Mouse (Mus musculus): ENCODE measurements around the gene Pgap3. TPM values are rescaled to one million over a fixed set of nuclear protein-coding genes. Genes with fewer than 3 reads are reported as not detected.
"Not testable (repeated sequence)": the region's sequence is repeated elsewhere in the genome, so short reads cannot be mapped to it uniquely, and the experiment has no call there.

The Pgap3 gene
- total RNA-seq, 2 experiments from 2014 or later = 10.2 to 11.9 TPM

DNA sequence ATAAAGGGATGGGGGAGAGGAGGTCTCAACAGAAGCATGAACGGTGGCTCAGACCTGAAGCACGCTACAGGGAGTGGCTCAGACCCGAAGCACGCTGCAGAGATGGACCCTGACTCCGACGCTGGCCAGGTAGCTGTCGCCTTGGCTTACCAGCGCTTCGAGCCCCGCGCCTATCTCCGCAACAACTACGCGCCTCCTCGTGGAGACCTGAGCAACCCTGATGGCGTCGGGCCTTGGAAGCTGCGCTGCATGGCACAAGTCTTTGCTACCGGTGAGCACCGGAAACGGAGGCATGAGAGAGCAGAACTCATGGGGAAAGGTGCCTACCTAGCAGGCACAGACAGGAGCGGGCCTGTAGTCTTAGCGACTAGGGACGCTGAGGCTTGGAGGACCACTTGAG is 13.7 kb downstream of the Pgap3 start:
- Histone ChIP-seq H3K4me3 (no peak overlapping the region), H3K27ac (no peak overlapping the region)
- DNase-seq (ENCODE audit: extremely low spot score in 1 of 2, low spot score in 2 of 2) = no peak
- intact Hi-C loops (cut with DNase I) = no loop called here
- TF ChIP-seq CTCF (IDR thresholded peaks at IDR 0.05) = no peak

DNA sequence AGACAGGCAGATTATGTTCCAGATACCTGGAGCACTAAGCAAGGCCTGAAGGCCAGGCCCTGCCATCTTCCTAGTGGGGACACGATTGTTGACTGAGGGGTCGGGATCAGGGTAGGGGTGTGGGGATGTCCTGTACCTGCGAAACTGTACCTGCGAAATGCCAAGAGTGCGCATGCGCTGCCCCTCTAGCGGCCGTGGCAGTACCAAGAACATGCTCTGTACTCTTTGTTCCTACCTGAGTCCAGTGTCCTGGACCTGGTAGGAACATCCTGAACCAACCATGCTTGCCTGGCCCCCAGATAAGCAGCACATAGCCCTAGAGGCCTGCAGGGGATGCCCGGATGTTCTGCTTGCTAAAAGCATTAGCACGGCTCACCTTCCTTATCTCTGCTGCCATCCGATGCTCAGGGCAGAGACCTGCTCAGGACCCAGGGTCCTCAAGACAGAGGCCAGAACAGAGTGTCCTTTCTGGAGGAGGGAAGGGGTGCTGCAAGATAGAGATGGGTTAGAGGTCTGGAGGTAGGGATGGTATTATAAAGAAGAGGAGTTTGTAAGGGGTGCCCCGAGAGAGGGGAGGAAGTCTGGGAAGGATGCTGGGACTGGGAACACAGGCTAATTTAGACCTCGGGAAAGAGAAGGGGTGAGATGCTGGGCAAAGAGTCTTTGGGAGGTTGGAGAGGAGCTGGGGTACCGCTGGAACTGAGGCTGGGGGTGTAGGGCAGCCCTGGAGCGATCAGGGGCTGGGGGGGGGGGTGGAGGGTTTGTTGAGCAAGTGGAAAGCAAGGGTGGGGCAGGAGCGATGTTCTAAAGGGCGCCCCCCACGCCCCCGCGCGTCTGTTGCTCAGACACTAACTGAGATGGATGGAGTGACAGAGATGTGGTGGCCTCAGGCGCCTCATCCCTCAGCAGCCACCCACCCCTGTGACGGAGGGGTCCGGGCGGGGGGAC is 14.4 kb downstream of the Pgap3 start, which contains the start of gene Pnmt:
Gene Pnmt, plus strand, starts transcription at position 813 of the 948 bp plus-strand sequence.
- DNase-seq (ENCODE audit: extremely low spot score in 1 of 2, low spot score in 2 of 2) = no peak
- Histone ChIP-seq H3K27ac (peak within 1 kb of the TSS; percentile 77; the same call in 1 of the 2 replicates), H3K4me3 (no peak within 1 kb of the TSS)
- no peak for TF ChIP-seq CTCF (IDR thresholded peaks at IDR 0.05)
- intact Hi-C loops (cut with DNase I) = no loop called here

GRCm38 (mm10) chr11:98384721-98385637 is 15.3 kb downstream of the Pgap3 start:
- Histone ChIP-seq H3K27ac (peak overlapping the region; percentile 77), H3K4me3 (no peak overlapping the region)
- peak in 1 of 2 experiments; percentile 27 for DNase-seq (ENCODE audit: extremely low spot score in 1 of 2, low spot score in 2 of 2)
- no peak for TF ChIP-seq CTCF (IDR thresholded peaks at IDR 0.05)
- intact Hi-C loops (cut with DNase I) = no loop called here

- DNase-seq (ENCODE audit: extremely low spot score in 1 of 2, low spot score in 2 of 2) = no peak
- H3K27ac ChIP-seq = peak overlapping the region; percentile 77
- H3K4me3 ChIP-seq = no peak overlapping the region; the same call in 1 of the 2 replicates
- TF ChIP-seq CTCF (IDR thresholded peaks at IDR 0.05) = no peak
- intact Hi-C loops (cut with DNase I) = no loop called here
Measured at GRCm38 (mm10) chr11:98384216-98384615, 16.1 kb downstream of the Pgap3 start.

GRCm38 (mm10) chr11:98383261-98384030 is 16.8 kb downstream of the Pgap3 start, which contains the start of gene Tcap:
Gene Tcap (plus strand): TSS chr11:98383811.
- peak within 1 kb of the TSS; percentile 77 for H3K27ac ChIP-seq
- TF ChIP-seq CTCF (IDR thresholded peaks at IDR 0.05) = no peak
- intact Hi-C loops (cut with DNase I) = no loop called here
- DNase-seq (ENCODE audit: extremely low spot score in 1 of 2, low spot score in 2 of 2) = no peak
- no peak within 1 kb of the TSS; the same call in 1 of the 2 replicates for H3K4me3 ChIP-seq

GRCm38 (mm10) chr11:98382405-98382804 is 17.9 kb downstream of the Pgap3 start:
- DNase-seq (ENCODE audit: extremely low spot score in 1 of 2, low spot score in 2 of 2); H3K4me3 ChIP-seq; H3K27ac ChIP-seq; intact Hi-C loops (cut with DNase I): not testable (repeated sequence)
- peak; percentile 28 for TF ChIP-seq CTCF (IDR thresholded peaks at IDR 0.05)

DNA sequence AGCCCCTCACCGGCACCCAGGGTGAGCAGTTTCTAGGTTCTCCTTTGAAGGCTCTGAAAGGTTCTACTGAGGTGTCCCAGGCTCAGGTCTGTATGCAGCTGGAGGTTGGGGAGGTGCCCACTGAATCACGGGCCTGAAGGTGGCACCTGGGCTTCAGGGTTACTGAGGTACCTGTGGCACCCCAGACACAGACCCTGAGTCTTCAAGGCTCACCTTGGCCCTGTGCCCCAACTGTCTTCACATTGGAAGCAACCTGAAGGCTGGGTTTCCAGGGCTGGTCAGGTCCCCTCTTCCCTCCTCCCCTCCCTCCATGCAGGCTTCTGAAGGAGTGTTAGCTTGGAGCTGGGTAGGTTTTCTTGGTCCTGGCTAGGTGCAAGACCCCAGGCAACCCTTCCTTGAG is 18.6 kb downstream of the Pgap3 start:
- no peak overlapping the region for H3K4me3 ChIP-seq
- intact Hi-C loops (cut with DNase I) = no loop called here
- DNase-seq (ENCODE audit: extremely low spot score in 1 of 2, low spot score in 2 of 2) = no peak
- no peak overlapping the region for H3K27ac ChIP-seq
- TF ChIP-seq CTCF (IDR thresholded peaks at IDR 0.05) = no peak

- Histone ChIP-seq H3K4me3 (no peak overlapping the region), H3K27ac (no peak overlapping the region)
- no peak for DNase-seq (ENCODE audit: extremely low spot score in 1 of 2, low spot score in 2 of 2)
- no peak for TF ChIP-seq CTCF (IDR thresholded peaks at IDR 0.05)
- intact Hi-C loops (cut with DNase I) = no loop called here
Measured at GRCm38 (mm10) chr11:98380106-98380505, 20.2 kb downstream of the Pgap3 start.

GRCm38 (mm10) chr11:98379379-98379778 is 20.9 kb downstream of the Pgap3 start:
- TF ChIP-seq CTCF (IDR thresholded peaks at IDR 0.05) = no peak
- no peak for DNase-seq (ENCODE audit: extremely low spot score in 1 of 2, low spot score in 2 of 2)
- intact Hi-C loops (cut with DNase I) = no loop called here
- Histone ChIP-seq H3K4me3 (no peak overlapping the region), H3K27ac (no peak overlapping the region)

GRCm38 (mm10) chr11:98377787-98378186 is 22.5 kb downstream of the Pgap3 start:
- no peak for DNase-seq (ENCODE audit: extremely low spot score in 1 of 2, low spot score in 2 of 2)
- Histone ChIP-seq H3K4me3 (no peak overlapping the region), H3K27ac (no peak overlapping the region)
- TF ChIP-seq CTCF (IDR thresholded peaks at IDR 0.05) = no peak
- intact Hi-C loops (cut with DNase I) = no loop called here

DNA sequence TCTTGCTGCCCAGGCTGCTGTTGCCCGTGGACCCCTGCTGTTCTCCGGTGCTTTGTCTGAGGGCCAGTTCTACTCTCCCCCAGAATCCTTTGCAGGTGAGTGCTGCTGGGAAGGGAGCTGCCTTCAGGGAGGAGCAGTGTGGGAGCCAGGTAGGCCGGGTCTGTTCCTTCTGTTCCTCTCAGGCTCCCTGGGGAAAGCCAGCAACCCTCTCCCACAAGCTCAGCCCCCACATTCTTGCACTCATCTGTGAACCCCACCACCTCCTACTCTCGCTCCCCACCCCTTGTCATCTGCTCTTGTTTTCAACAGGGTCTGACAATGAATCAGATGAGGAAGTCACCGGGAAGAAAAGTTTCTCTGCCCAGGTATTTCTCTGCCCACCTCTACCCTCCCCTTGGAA is 23.5 kb downstream of the Pgap3 start:
- no peak for TF ChIP-seq CTCF (IDR thresholded peaks at IDR 0.05)
- H3K27ac ChIP-seq = no peak overlapping the region
- H3K4me3 ChIP-seq = no peak overlapping the region
- intact Hi-C loops (cut with DNase I) = no loop called here
- DNase-seq (ENCODE audit: extremely low spot score in 1 of 2, low spot score in 2 of 2) = no peak
